Mouse (Mus musculus) lung, embryonic 14.5 days (tissue): ENCODE results near the gene Axin2. TPM values are rescaled to one million over a fixed set of nuclear protein-coding genes. Genes with fewer than 3 reads are reported as not detected.

ENCODE experiments used
- ATAC-seq: fragments of 200-750 bp; cut with Nextera tagmentation; 2 replicates; pipeline ENCODE4 v1.8.0; 2017; ENCODE audit warnings: mild to moderate bottlenecking, moderate TSS enrichment, moderate library complexity; ENCODE audit not compliant: insufficient read depth
- DNase-seq: peaks from one replicate; pipeline ENCODE4 v3.0.0-alpha.2; 2015
- H3K27ac ChIP-seq: fragments of 300-500 bp; sonication (generic); 2 replicates; pipeline ENCODE4 v1.5.1; 2014; ENCODE audit warnings: low read depth, mild to moderate bottlenecking, moderate library complexity
- H3K27me3 ChIP-seq: fragments of 300-500 bp; sonication (generic); 2 replicates; pipeline ENCODE4 v1.6.1; 2014; ENCODE audit warnings: low read length, control low read depth; ENCODE audit not compliant: insufficient read depth
- H3K36me3 ChIP-seq: fragments of 300-500 bp; sonication (generic); 2 replicates; pipeline ENCODE4 v1.6.1; 2014; ENCODE audit warnings: control low read depth; ENCODE audit not compliant: insufficient read depth
- H3K4me1 ChIP-seq: fragments of 300-500 bp; sonication (generic); 2 replicates; pipeline ENCODE4 v1.6.1; 2014; ENCODE audit warnings: antibody characterized with exemption, control low read depth; ENCODE audit not compliant: insufficient read depth
- H3K4me2 ChIP-seq: fragments of 300-500 bp; sonication (generic); 2 replicates; pipeline ENCODE4 v1.6.1; 2014; ENCODE audit warnings: mild to moderate bottlenecking
- H3K4me3 ChIP-seq: fragments of 300-500 bp; sonication (generic); 2 replicates; pipeline ENCODE4 v1.5.1; 2014; ENCODE audit warnings: low read depth, low read length
- H3K9ac ChIP-seq: fragments of 300-500 bp; sonication (generic); 2 replicates; pipeline ENCODE4 v1.6.1; 2014
- H3K9me3 ChIP-seq: fragments of 300-500 bp; sonication (generic); 2 replicates; pipeline ENCODE4 v1.6.1; 2016; ENCODE audit warnings: low read depth, low read length, control low read depth
- CTCF ChIP-seq: IDR thresholded peaks from 2 replicates; pipeline ENCODE4 v1.5.1; 2016; ENCODE audit warnings: antibody characterized with exemption, low read depth
- WGBS: fragments of 180-500 bp; shearing (Covaris S2); extraction: QIAGEN DNeasy Blood & Tissue Kit; methylation state at CpG from one replicate; pipeline ENCODE4 v1.1.7; 2014; 5-methylcytosine and 5-hydroxymethylcytosine counted together
- polyA plus RNA-seq: library from polyadenylated mRNA; unstranded; fragments of >200 nt; fragmentation: Nextera tagmentation; extraction: Ambion mirVana; gene quantifications from 2 replicates; pipeline ENCODE4 v1.2.1, GENCODE M21; 2014

Axin2 gene
- polyA plus RNA-seq, 1 experiment from 2014 or later, result 15.5 TPM

GRCm38 (mm10) chr11:108952343-108952742, 32.2 kb downstream of the Axin2 start:
- Histone ChIP-seq H3K4me1 (no peaks in the 10 kb centered on the region), H3K4me2 (no peak overlapping the region), H3K9me3 (no peaks in the 10 kb centered on the region), H3K4me3 (no peak overlapping the region), H3K36me3 (peaks cover 43% of the 10 kb centered on the region), H3K27me3 (no peaks in the 10 kb centered on the region), H3K9ac (no peak overlapping the region), H3K27ac (no peak overlapping the region)
- no peak for TF ChIP-seq CTCF
- DNase-seq, result no peak
- 39% methylated on average over 5 of the region's 5 CpGs for WGBS
- ATAC-seq, result no peak

GRCm38 (mm10) chr11:108955943-108956342, 35.8 kb downstream of the Axin2 start:
- Histone ChIP-seq H3K27me3 (no peaks in the 10 kb centered on the region), H3K4me1 (no peaks in the 10 kb centered on the region), H3K9ac (no peak overlapping the region), H3K4me3 (no peak overlapping the region), H3K27ac (no peak overlapping the region), H3K9me3 (no peaks in the 10 kb centered on the region), H3K36me3 (peaks cover 8% of the 10 kb centered on the region; the same call in 1 of the 2 replicates), H3K4me2 (no peak overlapping the region)
- ATAC-seq (no peak), DNase-seq (no peak)
- WGBS, result 87% methylated on average over 4 of the region's 4 CpGs
- TF ChIP-seq CTCF, result no peak

- ATAC-seq, result no peak
- 24% methylated on average over 5 of the region's 5 CpGs for WGBS
- no peaks in the 10 kb centered on the region for H3K27me3 ChIP-seq
Measured at GRCm38 (mm10) chr11:108958349-108958748, 38.2 kb downstream of the Axin2 start.

GRCm38 (mm10) chr11:108959196-108959595, 39.0 kb downstream of the Axin2 start:
- ATAC-seq (no peak), DNase-seq (no peak)
- no peak for TF ChIP-seq CTCF
- Histone ChIP-seq H3K9ac (no peak overlapping the region), H3K4me2 (no peak overlapping the region), H3K27ac (no peak overlapping the region), H3K9me3 (no peaks in the 10 kb centered on the region), H3K4me3 (no peak overlapping the region), H3K36me3 (no peaks in the 10 kb centered on the region), H3K27me3 (no peaks in the 10 kb centered on the region), H3K4me1 (peaks cover 3% of the 10 kb centered on the region; the same call in 1 of the 2 replicates)
- 50% methylated on average over 5 of the region's 5 CpGs for WGBS

More at GRCm38 (mm10) chr11:108958349-108958748, 38.2 kb downstream of the Axin2 start:
- Histone ChIP-seq H3K4me2 (no peak overlapping the region), H3K4me3 (no peak overlapping the region), H3K9ac (no peak overlapping the region), H3K4me1 (peaks cover 3% of the 10 kb centered on the region; the same call in 1 of the 2 replicates), H3K36me3 (no peaks in the 10 kb centered on the region), H3K9me3 (no peaks in the 10 kb centered on the region), H3K27ac (no peak overlapping the region)
- no peak for TF ChIP-seq CTCF
- no peak for DNase-seq

GRCm38 (mm10) chr11:108961651-108962065, 41.5 kb downstream of the Axin2 start:
- peak; percentile 91 for DNase-seq
- under 1% methylated on average over 11 of the region's 11 CpGs for WGBS
- Histone ChIP-seq H3K4me1 (peaks cover 3% of the 10 kb centered on the region; the same call in 1 of the 2 replicates), H3K27ac (peak overlapping the region; percentile 33; the same call in 1 of the 2 replicates), H3K9ac (no peak overlapping the region), H3K4me2 (peak overlapping the region; percentile 41), H3K9me3 (no peaks in the 10 kb centered on the region), H3K4me3 (no peak overlapping the region), H3K27me3 (no peaks in the 10 kb centered on the region), H3K36me3 (no peaks in the 10 kb centered on the region)
- no peak for TF ChIP-seq CTCF
- ATAC-seq, result peak; percentile 60

GRCm38 (mm10) chr11:108963476-108964232, 43.5 kb downstream of the Axin2 start:
- no peak for TF ChIP-seq CTCF
- Histone ChIP-seq H3K4me2 (no peak overlapping the region), H3K4me3 (no peak overlapping the region), H3K27ac (no peak overlapping the region), H3K36me3 (no peaks in the 10 kb centered on the region), H3K27me3 (no peaks in the 10 kb centered on the region), H3K9me3 (no peaks in the 10 kb centered on the region), H3K4me1 (peaks cover 3% of the 10 kb centered on the region; the same call in 1 of the 2 replicates), H3K9ac (no peak overlapping the region)
- WGBS, result 42% methylated on average over 15 of the region's 15 CpGs
- ATAC-seq, result no peak
- peak; percentile 56 for DNase-seq

GRCm38 (mm10) chr11:108965740-108966139, 45.6 kb downstream of the Axin2 start:
- Histone ChIP-seq H3K9ac (no peak overlapping the region), H3K36me3 (no peaks in the 10 kb centered on the region), H3K4me2 (no peak overlapping the region), H3K4me1 (peaks cover 3% of the 10 kb centered on the region; the same call in 1 of the 2 replicates), H3K4me3 (no peak overlapping the region), H3K27ac (no peak overlapping the region), H3K9me3 (no peaks in the 10 kb centered on the region), H3K27me3 (no peaks in the 10 kb centered on the region)
- DNase-seq (peak; percentile 33), ATAC-seq (no peak)
- 36% methylated on average over 6 of the region's 6 CpGs for WGBS
- no peak for TF ChIP-seq CTCF
